Mouse (Mus musculus) hindbrain, embryonic 16.5 days (tissue): ENCODE measurements around the gene Zbtb32. TPM values are rescaled to one million over a fixed set of nuclear protein-coding genes. Genes with fewer than 3 reads are reported as not detected.

Source experiments
- ATAC-seq: fragments of 200-750 bp; cut with Nextera tagmentation; 2 replicates; pipeline ENCODE4 v1.8.0; 2017; ENCODE audit warnings: moderate TSS enrichment, moderate library complexity
- H3K27ac ChIP-seq: fragments of 300-500 bp; sonication (generic); 2 replicates; pipeline ENCODE4 v1.5.1; 2014; ENCODE audit warnings: low read depth, mild to moderate bottlenecking, control low read depth, low read length, moderate library complexity
- H3K27me3 ChIP-seq: fragments of 300-500 bp; sonication (generic); replicated peaks from 2 replicates; pipeline ENCODE4 v1.6.1; 2014; ENCODE audit warnings: low read length; ENCODE audit not compliant: control insufficient read depth, insufficient read depth
- H3K36me3 ChIP-seq: fragments of 300-500 bp; sonication (generic); 2 replicates; pipeline ENCODE4 v1.6.1; 2014; ENCODE audit warnings: mild to moderate bottlenecking, low read length, moderate library complexity, mixed read lengths; ENCODE audit not compliant: control insufficient read depth, insufficient read depth
- H3K4me1 ChIP-seq: fragments of 300-500 bp; sonication (generic); 2 replicates; pipeline ENCODE4 v1.6.1; 2014; ENCODE audit warnings: low read depth, low read length; ENCODE audit not compliant: control insufficient read depth, insufficient read depth
- H3K4me2 ChIP-seq: fragments of 300-500 bp; sonication (generic); 2 replicates; pipeline ENCODE4 v1.6.1; 2014; ENCODE audit warnings: mild to moderate bottlenecking, low read length, control low read depth, moderate library complexity
- H3K4me3 ChIP-seq: fragments of 300-500 bp; sonication (generic); 2 replicates; pipeline ENCODE4 v1.5.1; 2014; ENCODE audit warnings: mild to moderate bottlenecking, low read length, control low read depth, moderate library complexity
- H3K9ac ChIP-seq: fragments of 300-500 bp; sonication (generic); 2 replicates; pipeline ENCODE4 v1.6.1; 2014; ENCODE audit warnings: low read depth, mild to moderate bottlenecking, control low read depth, low read length, moderate library complexity
- H3K9me3 ChIP-seq: fragments of 300-500 bp; sonication (generic); 2 replicates; pipeline ENCODE4 v1.6.1; 2014; ENCODE audit warnings: mild to moderate bottlenecking, low read length, moderate library complexity; ENCODE audit not compliant: control insufficient read depth
- WGBS: fragments of 180-500 bp; shearing (Covaris S2); extraction: QIAGEN DNeasy Blood & Tissue Kit; methylation state at CpG from one replicate; pipeline ENCODE4 v1.1.7; 2014; 5-methylcytosine and 5-hydroxymethylcytosine counted together
- polyA plus RNA-seq: library from polyadenylated mRNA; unstranded; fragments of >200 nt; fragmentation: Nextera tagmentation; extraction: Ambion mirVana; gene quantifications from 2 replicates; pipeline ENCODE4 v1.2.1, GENCODE M21; 2015

The Zbtb32 gene
- polyA plus RNA-seq, 1 experiment from 2014 or later: 0.21 TPM

DNA sequence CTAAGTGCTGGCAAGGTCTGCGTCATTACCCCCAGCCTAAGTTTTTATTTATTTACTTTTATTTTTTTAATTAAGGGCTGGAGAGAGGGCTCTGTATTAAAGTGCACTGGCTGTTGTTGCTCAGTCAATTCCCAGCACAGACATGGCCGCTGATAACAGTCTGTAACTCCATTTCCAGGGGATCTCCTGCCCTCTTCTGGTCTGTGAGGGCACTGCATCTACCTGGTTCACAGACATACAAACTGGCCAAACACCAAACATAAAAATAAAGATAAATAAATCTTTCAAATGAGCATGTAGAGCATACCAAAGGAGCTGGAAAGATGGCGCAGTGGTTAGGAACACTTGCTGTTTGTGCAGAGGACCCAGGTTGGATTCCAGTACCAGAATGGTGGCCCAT lies 20.5 kb upstream of the Zbtb32 start:
- no peak for ATAC-seq
- WGBS: 87% methylated on average over 3 of the region's 3 CpGs
- Histone ChIP-seq H3K4me3 (no peak overlapping the region), H3K4me1 (no peaks in the 10 kb centered on the region), H3K4me2 (no peak overlapping the region), H3K36me3 (peaks cover 54% of the 10 kb centered on the region), H3K9me3 (no peaks in the 10 kb centered on the region), H3K27me3 (no peaks in the 10 kb centered on the region), H3K9ac (no peak overlapping the region), H3K27ac (no peak overlapping the region)

DNA sequence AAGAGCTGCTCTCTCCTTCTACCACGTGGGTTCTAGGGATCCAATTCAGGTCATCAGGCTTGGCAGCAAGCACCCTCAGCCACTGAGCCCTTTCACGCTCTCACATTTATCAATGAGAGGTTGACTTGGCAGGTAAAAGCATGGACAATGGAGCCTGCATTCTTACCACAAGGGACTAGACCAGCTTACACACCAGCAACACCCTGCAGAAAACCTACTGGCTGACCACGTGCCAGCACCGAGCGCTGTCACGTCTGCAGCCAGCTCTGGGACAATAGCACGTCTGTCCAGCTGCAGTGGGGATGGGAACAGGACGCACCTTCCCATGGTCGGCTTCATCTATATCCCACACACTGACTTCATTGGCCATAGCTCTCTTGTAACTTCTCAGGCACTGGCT lies 19.9 kb upstream of the Zbtb32 start:
- H3K27me3 ChIP-seq: no peaks in the 10 kb centered on the region
- H3K27ac ChIP-seq: no peak overlapping the region
- ATAC-seq: no peak
- H3K9me3 ChIP-seq: no peaks in the 10 kb centered on the region
- no peak overlapping the region for H3K9ac ChIP-seq
- H3K4me1 ChIP-seq: no peaks in the 10 kb centered on the region
- H3K4me3 ChIP-seq: no peak overlapping the region
- WGBS: 96% methylated on average over 9 of the region's 9 CpGs
- no peak overlapping the region for H3K4me2 ChIP-seq
- peaks cover 53% of the 10 kb centered on the region for H3K36me3 ChIP-seq

DNA sequence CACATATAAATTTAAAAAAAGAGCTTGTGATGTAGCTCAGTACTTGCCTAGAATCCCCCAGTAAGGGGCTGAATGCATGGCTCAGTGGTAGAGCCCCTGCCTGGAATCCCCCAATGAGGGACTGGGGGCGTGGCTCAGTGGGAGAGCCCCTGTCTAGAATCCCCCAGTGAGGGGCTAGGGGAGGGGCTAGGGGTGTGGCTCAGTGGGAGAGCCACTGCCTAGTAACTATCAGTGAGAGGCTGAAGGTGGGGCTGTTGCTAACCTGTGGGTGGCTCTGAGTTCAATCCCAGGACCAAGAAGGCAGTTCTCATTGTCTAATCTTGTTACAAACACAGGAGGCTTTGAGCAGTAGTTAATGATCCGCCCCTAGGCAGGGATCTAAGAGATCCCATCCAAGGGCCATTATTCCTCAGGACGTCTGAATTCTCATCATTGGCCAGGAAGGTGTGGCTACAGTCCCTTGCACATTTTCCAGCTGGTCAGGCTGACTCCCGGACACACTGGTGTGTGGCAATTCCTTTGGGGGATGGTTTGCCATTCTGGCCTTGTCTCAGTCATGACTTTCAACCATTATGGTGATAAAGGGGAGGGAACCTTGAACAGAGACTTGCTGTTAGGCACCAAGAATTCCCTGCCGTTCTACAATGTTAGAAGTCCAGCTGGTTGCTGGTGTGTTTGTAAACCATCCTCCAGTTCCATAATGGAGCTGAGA lies 16.5 kb upstream of the Zbtb32 start:
- Histone ChIP-seq H3K4me1 (no peaks in the 10 kb centered on the region), H3K9ac (no peak overlapping the region), H3K4me3 (no peak overlapping the region), H3K27me3 (no peaks in the 10 kb centered on the region), H3K9me3 (no peaks in the 10 kb centered on the region), H3K36me3 (peaks cover 38% of the 10 kb centered on the region), H3K4me2 (no peak overlapping the region), H3K27ac (no peak overlapping the region)
- 0 out of 2 replicates have a peak, but pooled peaks have one; percentile 31 for ATAC-seq
- 60% methylated on average over 5 of the region's 5 CpGs for WGBS

DNA sequence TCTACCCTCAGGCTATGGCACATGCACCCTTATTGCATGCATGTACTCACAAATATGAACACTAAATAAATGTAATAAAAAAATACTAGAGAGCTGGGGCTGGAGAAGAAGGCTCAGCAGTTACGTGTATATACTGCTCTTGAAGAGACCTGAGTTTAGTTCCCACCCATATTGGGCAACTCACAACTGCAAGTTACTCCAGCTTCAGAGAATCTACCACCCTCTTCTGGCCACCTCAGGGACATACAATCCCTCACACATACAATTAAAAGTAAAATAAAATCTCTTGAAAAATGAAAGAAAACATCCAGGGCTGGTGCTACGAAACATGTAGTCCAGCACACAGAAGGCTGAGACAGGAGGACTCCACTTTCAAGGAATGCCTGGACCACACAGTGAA lies 15.7 kb upstream of the Zbtb32 start:
- no peaks in the 10 kb centered on the region for H3K4me1 ChIP-seq
- no peak overlapping the region for H3K9ac ChIP-seq
- no peak overlapping the region for H3K4me3 ChIP-seq
- WGBS: 74% methylated on average over 2 of the region's 2 CpGs
- H3K27me3 ChIP-seq: no peaks in the 10 kb centered on the region
- H3K36me3 ChIP-seq: peaks cover 36% of the 10 kb centered on the region
- no peak overlapping the region for H3K4me2 ChIP-seq
- no peak overlapping the region for H3K27ac ChIP-seq
- H3K9me3 ChIP-seq: no peaks in the 10 kb centered on the region
- no peak for ATAC-seq

DNA sequence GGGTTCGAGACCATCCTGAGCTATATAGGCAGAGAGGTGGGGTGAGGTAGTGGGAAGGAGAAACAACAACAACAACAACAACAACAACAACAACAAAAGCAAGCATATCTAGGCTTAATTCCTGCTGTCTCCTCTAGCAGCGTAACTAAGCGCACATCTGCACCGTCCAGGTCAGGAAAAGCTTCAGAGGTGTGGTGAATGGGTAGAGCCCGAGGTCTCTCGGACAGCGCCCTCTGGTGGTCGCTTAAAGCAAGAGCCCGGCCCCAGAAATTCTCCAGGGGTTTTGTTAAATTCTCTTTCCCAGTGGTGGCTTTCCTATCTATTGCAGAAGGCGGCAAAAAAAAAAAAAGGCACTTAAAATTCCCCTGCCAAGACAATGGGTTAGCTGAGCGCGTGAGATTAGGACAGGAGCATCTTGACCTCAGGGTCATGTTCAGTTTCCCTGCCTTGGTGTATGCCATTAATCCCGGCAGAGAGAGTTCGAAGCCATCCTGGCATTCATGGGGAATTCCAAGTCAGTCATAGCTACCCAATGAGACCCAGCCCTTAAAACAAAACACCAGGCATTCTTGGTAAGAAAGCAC lies 14.9 kb upstream of the Zbtb32 start:
- no peak overlapping the region for H3K9ac ChIP-seq
- no peak for ATAC-seq

DNA sequence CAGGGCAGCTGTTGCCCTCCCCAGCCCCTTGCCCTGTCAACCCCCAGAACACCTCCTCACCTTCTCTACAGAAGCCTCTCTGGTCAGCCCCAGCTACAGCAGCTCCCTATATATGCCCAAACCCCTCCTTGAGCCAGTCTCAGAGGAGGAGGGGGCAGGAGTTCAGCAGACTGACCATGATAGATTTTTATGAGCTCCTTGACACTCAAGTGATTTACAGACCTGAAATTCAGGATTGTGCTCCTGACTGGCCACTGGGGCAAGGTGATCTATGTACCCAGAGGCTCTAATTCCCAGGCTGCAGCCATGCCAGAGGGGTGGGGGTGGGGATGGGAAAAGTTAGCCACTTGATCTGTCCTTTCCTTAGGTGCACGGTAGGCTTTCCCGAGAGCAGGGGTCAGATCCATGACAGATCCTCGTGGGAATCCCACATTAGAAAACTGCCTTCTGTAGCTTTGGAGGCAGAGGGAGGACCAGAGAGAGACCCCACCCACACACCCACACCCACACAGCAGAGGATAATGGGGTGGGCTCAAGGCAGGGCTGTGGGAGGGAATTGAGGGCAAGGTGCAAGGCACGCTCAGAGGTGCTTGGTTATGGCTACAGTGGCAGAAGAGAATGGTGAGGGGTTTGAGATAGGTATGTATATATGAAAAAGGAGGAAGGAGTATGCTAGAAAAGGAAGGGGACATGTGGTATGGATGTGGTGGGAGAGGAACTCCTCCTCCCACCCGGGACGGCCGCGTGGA lies 14.1 kb upstream of the Zbtb32 start, which contains the start of gene Upk1a:
Gene Upk1a, minus strand, starts transcription at position 194 of the 749 bp plus-strand sequence.
- no peaks in the 10 kb centered on the region for H3K4me1 ChIP-seq
- H3K9ac ChIP-seq: no peak within 1 kb of the TSS
- WGBS: 82% methylated on average over 8 of the region's 8 CpGs
- no peak within 1 kb of the TSS for H3K27ac ChIP-seq
- H3K9me3 ChIP-seq: no peaks in the 10 kb centered on the region
- no peak within 1 kb of the TSS for H3K4me3 ChIP-seq
- H3K4me2 ChIP-seq: no peak within 1 kb of the TSS
- H3K27me3 ChIP-seq: no peaks in the 10 kb centered on the region
- peaks cover 23% of the 10 kb centered on the region for H3K36me3 ChIP-seq
- 0 out of 2 replicates have a peak, but pooled peaks have one; percentile 21 for ATAC-seq

More for the DNA sequence above, 14.9 kb upstream of the Zbtb32 start:
- Histone ChIP-seq H3K27me3 (no peaks in the 10 kb centered on the region), H3K4me3 (no peak overlapping the region), H3K27ac (no peak overlapping the region), H3K4me1 (no peaks in the 10 kb centered on the region), H3K36me3 (peaks cover 28% of the 10 kb centered on the region), H3K4me2 (no peak overlapping the region), H3K9me3 (no peaks in the 10 kb centered on the region)
- 29% methylated on average over 14 of the region's 14 CpGs for WGBS

DNA sequence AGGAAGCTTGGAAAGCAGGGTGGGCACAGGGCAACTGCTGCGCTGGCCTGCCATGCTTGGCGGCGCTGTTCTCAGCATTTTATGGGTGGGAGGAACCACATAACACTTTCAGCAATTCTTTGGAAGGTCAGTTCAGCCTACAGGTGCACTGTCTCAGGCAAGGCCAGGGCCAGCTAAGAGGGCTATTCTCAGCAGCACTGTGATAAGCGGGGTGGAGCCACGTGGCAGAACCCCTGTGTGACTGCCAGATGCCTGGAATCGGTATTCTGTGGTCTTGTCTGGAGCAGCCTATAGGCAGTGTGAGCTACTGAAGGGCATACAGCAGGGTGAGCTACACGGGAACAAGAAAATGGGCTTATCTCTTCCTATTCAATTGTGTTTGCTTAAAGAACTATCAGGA lies 11.3 kb upstream of the Zbtb32 start:
- no peak overlapping the region for H3K4me2 ChIP-seq
- H3K9ac ChIP-seq: no peak overlapping the region
- no peak for ATAC-seq
- no peak overlapping the region for H3K4me3 ChIP-seq
- H3K9me3 ChIP-seq: no peaks in the 10 kb centered on the region
- no peak overlapping the region for H3K27ac ChIP-seq
- H3K4me1 ChIP-seq: no peaks in the 10 kb centered on the region
- H3K36me3 ChIP-seq: peaks cover 1% of the 10 kb centered on the region; the same call in 1 of the 2 replicates
- H3K27me3 ChIP-seq: no peaks in the 10 kb centered on the region
- WGBS: 74% methylated on average over 7 of the region's 7 CpGs

DNA sequence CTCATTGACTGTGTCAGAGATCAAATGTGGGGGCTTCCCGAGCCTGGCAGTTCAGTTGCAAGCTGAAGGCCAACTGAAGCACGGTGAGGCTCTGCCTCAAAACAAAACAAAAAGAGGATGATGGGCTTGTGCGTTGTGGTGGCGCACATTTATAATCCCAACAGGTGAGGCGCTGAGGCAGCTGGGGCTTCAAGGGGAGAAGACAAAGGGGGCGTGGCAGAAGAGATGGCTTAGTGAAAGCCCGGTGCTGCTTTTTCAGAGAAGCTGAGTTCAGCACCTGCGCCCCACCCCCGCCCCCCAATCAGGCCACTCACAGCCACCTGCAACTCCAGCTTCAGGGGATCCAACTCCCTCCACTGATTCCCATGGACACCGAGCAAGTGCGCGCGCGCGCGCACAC lies 9.8 kb upstream of the Zbtb32 start:
- H3K9ac ChIP-seq: no peak overlapping the region

DNA sequence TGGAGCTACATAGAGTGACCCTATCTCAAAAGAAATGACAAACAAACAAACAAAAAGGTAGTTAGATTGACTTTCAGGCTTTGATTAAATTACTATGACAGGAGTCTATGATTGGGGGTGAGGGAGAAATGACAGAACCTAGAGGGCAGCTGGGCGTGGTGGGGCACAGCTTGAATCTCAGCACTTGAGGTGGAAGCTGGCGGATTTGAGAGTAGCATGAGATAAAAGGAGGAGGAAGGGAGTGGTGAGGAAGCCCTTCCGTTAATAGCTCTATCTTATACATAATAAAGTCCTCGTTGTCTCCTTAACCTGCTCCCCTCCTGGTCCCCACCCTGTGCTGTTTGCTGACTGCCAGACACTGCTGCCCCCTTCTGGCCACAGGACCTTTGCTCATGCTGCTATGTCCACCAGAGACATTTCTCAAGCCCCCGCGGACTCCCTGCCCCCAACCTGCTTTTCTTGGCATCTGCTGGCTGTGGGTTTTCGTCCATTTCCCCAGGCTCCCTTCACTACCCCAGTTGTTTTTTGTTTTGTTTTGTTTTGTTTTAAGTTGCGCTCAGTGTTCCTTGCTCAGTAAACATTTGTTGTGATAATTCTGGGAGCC lies 9.1 kb upstream of the Zbtb32 start:
- no peak overlapping the region for H3K4me3 ChIP-seq
- no peaks in the 10 kb centered on the region for H3K4me1 ChIP-seq
- no peak for ATAC-seq
- no peaks in the 10 kb centered on the region for H3K36me3 ChIP-seq
- no peak overlapping the region for H3K27ac ChIP-seq
- no peak overlapping the region for H3K9ac ChIP-seq
- H3K9me3 ChIP-seq: no peaks in the 10 kb centered on the region
- no peaks in the 10 kb centered on the region for H3K27me3 ChIP-seq
- H3K4me2 ChIP-seq: no peak overlapping the region
- WGBS: 34% methylated on average over 8 of the region's 8 CpGs

More for the DNA sequence above, 9.8 kb upstream of the Zbtb32 start:
- Histone ChIP-seq H3K36me3 (no peaks in the 10 kb centered on the region), H3K4me2 (no peak overlapping the region), H3K27me3 (no peaks in the 10 kb centered on the region), H3K27ac (no peak overlapping the region), H3K9me3 (no peaks in the 10 kb centered on the region), H3K4me3 (no peak overlapping the region), H3K4me1 (no peaks in the 10 kb centered on the region)
- ATAC-seq: no peak
- WGBS: 50% methylated on average over 16 of the region's 16 CpGs
